Comparison of ENCODE assay signal across 7 mouse cellular contexts in the genomic region with DNA sequence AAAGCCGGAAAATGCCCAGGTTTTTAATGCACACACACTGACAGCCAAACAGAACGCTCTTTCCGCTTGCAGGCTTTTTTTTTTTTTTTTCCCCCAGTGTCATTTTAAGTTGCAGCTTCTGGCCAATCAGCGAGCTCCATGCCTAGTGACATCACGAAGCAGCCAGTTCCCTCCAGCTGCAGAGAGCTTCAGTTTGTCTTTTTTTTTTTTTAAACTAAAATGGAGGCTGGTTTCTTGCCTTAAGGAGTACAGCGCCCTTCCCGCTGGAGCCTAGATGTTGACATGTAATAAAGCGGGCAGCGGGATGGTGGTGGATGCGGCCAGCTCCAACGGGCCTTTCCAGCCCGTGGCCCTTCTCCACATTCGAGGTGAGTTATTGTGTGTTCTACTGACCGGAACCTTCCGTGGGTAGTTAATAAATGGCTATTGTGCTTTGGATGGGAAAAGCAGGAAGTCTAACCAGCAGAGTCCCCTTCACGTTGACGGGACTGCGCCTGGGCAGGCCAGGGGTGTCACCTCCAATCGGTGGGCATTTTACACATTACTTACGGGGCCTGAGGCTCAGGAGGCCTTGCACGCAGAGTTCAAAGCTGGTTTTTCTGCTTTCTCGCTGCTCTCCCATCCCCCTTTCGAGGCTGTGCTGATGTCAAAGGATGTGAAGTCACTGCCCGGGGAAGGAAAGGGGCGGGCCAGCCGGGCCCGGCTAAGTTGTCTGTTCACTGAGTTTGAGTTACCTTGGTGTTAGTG. TPM values are rescaled to one million over a fixed set of nuclear protein-coding genes. Genes with fewer than 3 reads are reported as not detected.
DNase-seq lines count a peak whose midpoint lies in the region; ATAC-seq and TF ChIP-seq lines count a peak whose summit lies in the region.

No protein-coding gene starts in this region.

- peak overlapping the region; percentile 84 for H3K4me3 ChIP-seq in embryonic facial prominence, embryonic 10.5 days
- peak overlapping the region; percentile 69 for H3K4me3 ChIP-seq in intestine, postnatal 0 days (ENCODE audit: low read depth, low read length)
- H3K4me3 ChIP-seq in midbrain, embryonic 12.5 days: peak overlapping the region; percentile 74
- peak overlapping the region; percentile 83 for H3K4me3 ChIP-seq in small intestine, adult 2 months (ENCODE audit: low read depth, low read length)

- no peaks in the 10 kb centered on the region for H3K9me3 ChIP-seq in embryonic facial prominence, embryonic 10.5 days
- H3K9me3 ChIP-seq in intestine, postnatal 0 days (ENCODE audit: control insufficient read depth): no peaks in the 10 kb centered on the region
- H3K9me3 ChIP-seq in midbrain, embryonic 12.5 days: 0 out of 2 replicates have a peak, but pooled peaks cover 4% of the 10 kb centered on the region

- DNase-seq in adrenal gland, postnatal 10 days: peak; percentile 89
- peak; percentile 86 for DNase-seq in embryonic facial prominence, embryonic 10.5 days (ENCODE audit: low spot score)
- peak; percentile 55 for DNase-seq in gonadal fat pad, adult 2 months (ENCODE audit: low read depth)
- DNase-seq in left cerebral cortex, postnatal 4 days: peak; percentile 79

- no peak; the same call in none of the 2 replicates for TF ChIP-seq POLR2A in small intestine, adult 2 months (IDR thresholded peaks at IDR 0.05; ENCODE audit: low read depth, low read length)

- intact Hi-C loops in left cerebral cortex, postnatal 4 days (cut with DNase I): no loop called here

- peak overlapping the region; percentile 90 for H3K9ac ChIP-seq in intestine, postnatal 0 days (ENCODE audit: low read depth, low read length)
- peak overlapping the region; percentile 82 for H3K9ac ChIP-seq in midbrain, embryonic 12.5 days (replicated peaks)

- H3K4me1 ChIP-seq in embryonic facial prominence, embryonic 10.5 days: peaks cover 35% of the 10 kb centered on the region
- peaks cover 19% of the 10 kb centered on the region; the same call in 1 of the 2 replicates for H3K4me1 ChIP-seq in intestine, postnatal 0 days (replicated peaks; ENCODE audit: control insufficient read depth, insufficient read depth, low read length)
- H3K4me1 ChIP-seq in midbrain, embryonic 12.5 days: peaks cover 34% of the 10 kb centered on the region
- H3K4me1 ChIP-seq in small intestine, adult 2 months (ENCODE audit: control insufficient read depth, insufficient read depth, insufficient read length, low read length): peaks cover 18% of the 10 kb centered on the region

- H3K27ac ChIP-seq in embryonic facial prominence, embryonic 10.5 days (replicated peaks): peak overlapping the region; percentile 98
- peak overlapping the region; percentile 100 for H3K27ac ChIP-seq in intestine, postnatal 0 days (ENCODE audit: low read depth, low read length)
- peak overlapping the region; percentile 98 for H3K27ac ChIP-seq in midbrain, embryonic 12.5 days (replicated peaks)
- H3K27ac ChIP-seq in small intestine, adult 2 months (ENCODE audit: insufficient read depth, low read depth, low read length): peak overlapping the region; percentile 99

- under 1% methylated on average over 27 of the region's 27 CpGs for WGBS in embryonic facial prominence, embryonic 10.5 days
- WGBS in intestine, postnatal 0 days: under 1% methylated on average over 27 of the region's 27 CpGs
- under 1% methylated on average over 27 of the region's 27 CpGs for WGBS in midbrain, embryonic 12.5 days
- under 1% methylated on average over 27 of the region's 27 CpGs for WGBS in small intestine, adult 2 months

- peak; percentile 81 for ATAC-seq in intestine, postnatal 0 days
- ATAC-seq in midbrain, embryonic 12.5 days (ENCODE audit: low FRiP score, low read depth): peak; percentile 82

- H3K4me2 ChIP-seq in intestine, postnatal 0 days (replicated peaks; ENCODE audit: low read depth): peak overlapping the region; percentile 94
- peak overlapping the region; percentile 97 for H3K4me2 ChIP-seq in midbrain, embryonic 12.5 days (replicated peaks)

- no peak for TF ChIP-seq CTCF in intestine, postnatal 0 days (IDR thresholded peaks at IDR 0.05; ENCODE audit: low read depth)
- no peak; the same call in 1 of the 2 replicates for TF ChIP-seq CTCF in small intestine, adult 2 months (IDR thresholded peaks at IDR 0.05; ENCODE audit: extremely low read depth, insufficient read length, insufficient replicate concordance, low read depth, low read length)

- H3K36me3 ChIP-seq in embryonic facial prominence, embryonic 10.5 days (replicated peaks): peaks cover 46% of the 10 kb centered on the region
- H3K36me3 ChIP-seq in intestine, postnatal 0 days (ENCODE audit: control insufficient read depth, insufficient read depth): peaks cover 7% of the 10 kb centered on the region; the same call in 1 of the 2 replicates
- H3K36me3 ChIP-seq in midbrain, embryonic 12.5 days: peaks cover 4% of the 10 kb centered on the region
- H3K36me3 ChIP-seq in small intestine, adult 2 months (ENCODE audit: control insufficient read depth, insufficient read depth, low read length): peaks cover 5% of the 10 kb centered on the region

- H3K27me3 ChIP-seq in embryonic facial prominence, embryonic 10.5 days (replicated peaks; ENCODE audit: low read depth, poor library complexity, severe bottlenecking): no peaks in the 10 kb centered on the region
- H3K27me3 ChIP-seq in intestine, postnatal 0 days (replicated peaks; ENCODE audit: control insufficient read depth, insufficient read depth, low read length): no peaks in the 10 kb centered on the region
- no peaks in the 10 kb centered on the region for H3K27me3 ChIP-seq in midbrain, embryonic 12.5 days
- no peaks in the 10 kb centered on the region for H3K27me3 ChIP-seq in small intestine, adult 2 months (ENCODE audit: control insufficient read depth, insufficient read depth, low read length)

RNA-seq across cellular contexts. Expression of a gene that starts 38.8 kb away (rescaled TPM):
- total RNA-seq in adrenal gland, postnatal 10 days (2021): 100 to 1,000 TPM; 108 to 121 TPM
- 141 and 143 TPM in 2 replicates for polyA plus RNA-seq in embryonic facial prominence, embryonic 10.5 days (2016; fragmentation: Nextera tagmentation; extraction: Ambion mirVana)
- 42.5 and 50.4 TPM in 2 replicates for polyA plus RNA-seq in gonadal fat pad, adult 2 months (2012; rRNA removed)
- 138 and 143 TPM in 2 replicates for polyA plus RNA-seq in intestine, postnatal 0 days (2015; fragmentation: Nextera tagmentation; extraction: Ambion mirVana)
- total RNA-seq in left cerebral cortex, postnatal 4 days (2021): 100 to 1,000 TPM; 201 to 210 TPM
- polyA plus RNA-seq in midbrain, embryonic 12.5 days (2016; fragmentation: Nextera tagmentation; extraction: Ambion mirVana): 161 and 163 TPM in 2 replicates
- polyA plus RNA-seq in small intestine, adult 2 months (2012; rRNA removed): 12.3 and 19.3 TPM in 2 replicates

Comparison
In these comparisons a context has a peak if more than half of its experiments do, and no peak if none do; other contexts are left out.
1. Peak in every context shown above with its lines: DNase-seq, ATAC-seq, H3K4me3 ChIP-seq and H3K27ac ChIP-seq.